Mouse (Mus musculus): ENCODE results near the gene Nrf1.

Nrf1 gene

GRCm38 (mm10) chr6:30047271-30048162 is at the start of gene Nrf1:
Gene Nrf1, plus strand, starts transcription at chr6:30047988.
- peak; percentile 87 for DNase-seq (ENCODE audit: low spot score)

GRCm38 (mm10) chr6:29998140-29998539 is 49.6 kb upstream of the Nrf1 start:
- no peak for DNase-seq (ENCODE audit: low spot score)

GRCm38 (mm10) chr6:29998771-29999170 is 49.0 kb upstream of the Nrf1 start:
- DNase-seq (ENCODE audit: low spot score), result no peak

GRCm38 (mm10) chr6:30002628-30003027 is 45.2 kb upstream of the Nrf1 start:
- no peak for DNase-seq (ENCODE audit: low spot score)

- no peak for DNase-seq (ENCODE audit: low spot score)
Measured at GRCm38 (mm10) chr6:30005851-30006250, 41.9 kb upstream of the Nrf1 start.

GRCm38 (mm10) chr6:30009204-30009603 is 38.6 kb upstream of the Nrf1 start:
- DNase-seq (ENCODE audit: low spot score), result no peak

GRCm38 (mm10) chr6:30013520-30013919 is 34.3 kb upstream of the Nrf1 start:
- DNase-seq (ENCODE audit: low spot score), result no peak

- DNase-seq (ENCODE audit: low spot score), result no peak
Measured at GRCm38 (mm10) chr6:30014187-30014864, 33.5 kb upstream of the Nrf1 start.

GRCm38 (mm10) chr6:30021241-30021640 is 26.5 kb upstream of the Nrf1 start:
- DNase-seq (ENCODE audit: low spot score), result no peak

GRCm38 (mm10) chr6:30021656-30022055 is 26.1 kb upstream of the Nrf1 start:
- DNase-seq (ENCODE audit: low spot score), result no peak

- no peak for DNase-seq (ENCODE audit: low spot score)
Measured at GRCm38 (mm10) chr6:30026799-30027198, 21.0 kb upstream of the Nrf1 start.

- DNase-seq (ENCODE audit: low spot score), result no peak
Measured at GRCm38 (mm10) chr6:30028358-30028757, 19.4 kb upstream of the Nrf1 start.

GRCm38 (mm10) chr6:30035112-30035511 is 12.7 kb upstream of the Nrf1 start:
- DNase-seq (ENCODE audit: low spot score), result no peak

- DNase-seq (ENCODE audit: low spot score), result no peak
Measured at GRCm38 (mm10) chr6:30041498-30041897, 6.3 kb upstream of the Nrf1 start.

- no peak for DNase-seq (ENCODE audit: low spot score)
Measured at GRCm38 (mm10) chr6:30042483-30042882, 5.3 kb upstream of the Nrf1 start.

- DNase-seq (ENCODE audit: low spot score), result no peak
Measured at GRCm38 (mm10) chr6:30048163-30048500, 344 bp downstream of the Nrf1 start.

GRCm38 (mm10) chr6:30048501-30049353 is 939 bp downstream of the Nrf1 start:
- peak; percentile 63 for DNase-seq (ENCODE audit: low spot score)

- no peak for DNase-seq (ENCODE audit: low spot score)
Measured at GRCm38 (mm10) chr6:30053116-30053515, 5.3 kb downstream of the Nrf1 start.

- no peak for DNase-seq (ENCODE audit: low spot score)
Measured at GRCm38 (mm10) chr6:30062544-30062943, 14.8 kb downstream of the Nrf1 start.

- no peak for DNase-seq (ENCODE audit: low spot score)
Measured at GRCm38 (mm10) chr6:30065369-30065768, 17.6 kb downstream of the Nrf1 start.

- no peak for DNase-seq (ENCODE audit: low spot score)
Measured at GRCm38 (mm10) chr6:30066746-30067145, 19.0 kb downstream of the Nrf1 start.

GRCm38 (mm10) chr6:30072476-30072875 is 24.7 kb downstream of the Nrf1 start:
- DNase-seq (ENCODE audit: low spot score), result no peak

All from spleen, adult 12 weeks (tissue).